Mouse (Mus musculus): ENCODE results near the gene Il4i1. TPM values are rescaled to one million over a fixed set of nuclear protein-coding genes. Genes with fewer than 3 reads are reported as not detected.

Il4i1 gene
- polyA plus RNA-seq, 1 experiment from 2014 or later: 1.8 TPM

- Histone ChIP-seq H3K4me2 (ENCODE audit: low read depth, low read length) (peak overlapping the region; percentile 79), H3K27ac (ENCODE audit: low read length) (peak overlapping the region; percentile 98), H3K9me3 (ENCODE audit: control insufficient read depth, low read length) (no peaks in the 10 kb centered on the region), H3K4me1 (ENCODE audit: control insufficient read depth, insufficient read depth, low read length) (peaks cover 40% of the 10 kb centered on the region), H3K4me3 (ENCODE audit: low read length) (peak overlapping the region; percentile 82), H3K9ac (ENCODE audit: low read depth, low read length) (peak overlapping the region; percentile 95), H3K27me3 (replicated peaks; ENCODE audit: control insufficient read depth, insufficient read depth, low read length) (no peaks in the 10 kb centered on the region), H3K36me3 (ENCODE audit: control insufficient read depth, insufficient read depth, low read length) (peaks cover 7% of the 10 kb centered on the region; the same call in 1 of the 2 replicates)
- 17% methylated on average over 3 of the region's 3 CpGs for WGBS
- ATAC-seq: no peak
Observed at GRCm38 (mm10) chr7:44817441-44817840, 1.3 kb downstream of the Il4i1 start.

- 0 out of 2 replicates have a peak, but pooled peaks cover 3% of the 10 kb centered on the region for H3K36me3 ChIP-seq (ENCODE audit: control insufficient read depth, insufficient read depth, low read length)
- peak overlapping the region; percentile 98; the same call in 1 of the 2 replicates for H3K27ac ChIP-seq (ENCODE audit: low read length)
- 12% methylated on average over 2 of the region's 2 CpGs for WGBS
- ATAC-seq: no peak
- H3K27me3 ChIP-seq (replicated peaks; ENCODE audit: control insufficient read depth, insufficient read depth, low read length): no peaks in the 10 kb centered on the region
- H3K9ac ChIP-seq (ENCODE audit: low read depth, low read length): peak overlapping the region; percentile 65; the same call in 1 of the 2 replicates
- no peaks in the 10 kb centered on the region for H3K9me3 ChIP-seq (ENCODE audit: control insufficient read depth, low read length)
- peaks cover 45% of the 10 kb centered on the region for H3K4me1 ChIP-seq (ENCODE audit: control insufficient read depth, insufficient read depth, low read length)
- peak overlapping the region; percentile 79 for H3K4me2 ChIP-seq (ENCODE audit: low read depth, low read length)
- peak overlapping the region; percentile 82 for H3K4me3 ChIP-seq (ENCODE audit: low read length)
Observed at GRCm38 (mm10) chr7:44818164-44818563, 2.0 kb downstream of the Il4i1 start.

DNA sequence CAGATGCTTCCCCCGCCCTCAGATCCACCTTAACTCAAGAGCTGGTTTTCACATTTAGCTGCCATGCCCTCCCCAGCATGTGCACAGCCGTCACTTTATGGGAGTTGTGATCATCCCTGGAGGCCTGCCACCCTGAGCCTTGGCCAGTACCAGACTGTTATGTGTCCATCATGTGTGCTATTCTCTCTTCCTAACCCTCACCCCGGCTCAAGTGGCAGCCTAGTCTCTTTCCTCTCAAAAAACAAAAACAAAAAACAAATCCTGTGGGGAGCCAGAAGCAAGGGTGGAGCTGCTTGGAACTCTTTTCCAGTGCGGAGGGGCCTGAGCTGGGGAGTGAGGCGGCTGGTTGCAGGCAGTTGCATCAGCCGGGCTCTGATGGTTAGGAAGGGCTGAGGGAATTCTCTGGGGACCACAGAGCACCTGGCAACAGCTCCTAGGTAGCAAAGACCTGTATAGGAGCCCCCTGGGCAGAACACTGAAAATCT lies 2.6 kb downstream of the Il4i1 start:
- Histone ChIP-seq H3K9me3 (ENCODE audit: control insufficient read depth, low read length) (no peaks in the 10 kb centered on the region), H3K27ac (ENCODE audit: low read length) (peak overlapping the region; percentile 44), H3K9ac (ENCODE audit: low read depth, low read length) (peak overlapping the region; percentile 65), H3K4me2 (ENCODE audit: low read depth, low read length) (peak overlapping the region; percentile 79), H3K4me1 (ENCODE audit: control insufficient read depth, insufficient read depth, low read length) (peaks cover 47% of the 10 kb centered on the region), H3K4me3 (ENCODE audit: low read length) (peak overlapping the region; percentile 82), H3K27me3 (replicated peaks; ENCODE audit: control insufficient read depth, insufficient read depth, low read length) (no peaks in the 10 kb centered on the region), H3K36me3 (ENCODE audit: control insufficient read depth, insufficient read depth, low read length) (no peaks in the 10 kb centered on the region)
- WGBS: 36% methylated on average over 6 of the region's 6 CpGs
- ATAC-seq: no peak

GRCm38 (mm10) chr7:44819391-44819790 lies 3.2 kb downstream of the Il4i1 start:
- Histone ChIP-seq H3K4me2 (ENCODE audit: low read depth, low read length) (peak overlapping the region; percentile 79), H3K36me3 (ENCODE audit: control insufficient read depth, insufficient read depth, low read length) (no peaks in the 10 kb centered on the region), H3K9me3 (ENCODE audit: control insufficient read depth, low read length) (no peaks in the 10 kb centered on the region), H3K27me3 (replicated peaks; ENCODE audit: control insufficient read depth, insufficient read depth, low read length) (no peaks in the 10 kb centered on the region), H3K4me1 (ENCODE audit: control insufficient read depth, insufficient read depth, low read length) (peaks cover 47% of the 10 kb centered on the region), H3K4me3 (ENCODE audit: low read length) (peak overlapping the region; percentile 82), H3K9ac (ENCODE audit: low read depth, low read length) (peak overlapping the region; percentile 65), H3K27ac (ENCODE audit: low read length) (peak overlapping the region; percentile 44; the same call in 1 of the 2 replicates)
- WGBS: 89% methylated on average over 2 of the region's 2 CpGs
- no peak for ATAC-seq

GRCm38 (mm10) chr7:44819863-44820262 lies 3.7 kb downstream of the Il4i1 start:
- H3K36me3 ChIP-seq (ENCODE audit: control insufficient read depth, insufficient read depth, low read length): no peaks in the 10 kb centered on the region
- peak overlapping the region; percentile 2; the same call in 1 of the 2 replicates for H3K4me3 ChIP-seq (ENCODE audit: low read length)
- 54% methylated on average over 5 of the region's 5 CpGs for WGBS
- no peak overlapping the region for H3K27ac ChIP-seq (ENCODE audit: low read length)
- H3K9ac ChIP-seq (ENCODE audit: low read depth, low read length): peak overlapping the region; percentile 65
- H3K9me3 ChIP-seq (ENCODE audit: control insufficient read depth, low read length): no peaks in the 10 kb centered on the region
- no peaks in the 10 kb centered on the region for H3K27me3 ChIP-seq (replicated peaks; ENCODE audit: control insufficient read depth, insufficient read depth, low read length)
- H3K4me1 ChIP-seq (ENCODE audit: control insufficient read depth, insufficient read depth, low read length): peaks cover 46% of the 10 kb centered on the region
- H3K4me2 ChIP-seq (ENCODE audit: low read depth, low read length): peak overlapping the region; percentile 5; the same call in 1 of the 2 replicates
- no peak for ATAC-seq

GRCm38 (mm10) chr7:44820525-44820924 lies 4.3 kb downstream of the Il4i1 start:
- H3K4me1 ChIP-seq (ENCODE audit: control insufficient read depth, insufficient read depth, low read length): peaks cover 42% of the 10 kb centered on the region
- ATAC-seq: no peak

GRCm38 (mm10) chr7:44821666-44822448 lies 5.7 kb downstream of the Il4i1 start:
- Histone ChIP-seq H3K36me3 (ENCODE audit: control insufficient read depth, insufficient read depth, low read length) (no peaks in the 10 kb centered on the region), H3K27ac (ENCODE audit: low read length) (no peak overlapping the region), H3K4me2 (ENCODE audit: low read depth, low read length) (no peak overlapping the region), H3K4me1 (ENCODE audit: control insufficient read depth, insufficient read depth, low read length) (peaks cover 42% of the 10 kb centered on the region), H3K9ac (ENCODE audit: low read depth, low read length) (no peak overlapping the region), H3K4me3 (ENCODE audit: low read length) (no peak overlapping the region), H3K9me3 (ENCODE audit: control insufficient read depth, low read length) (no peaks in the 10 kb centered on the region), H3K27me3 (replicated peaks; ENCODE audit: control insufficient read depth, insufficient read depth, low read length) (no peaks in the 10 kb centered on the region)
- ATAC-seq: no peak
- WGBS: 80% methylated on average over 7 of the region's 7 CpGs

More at GRCm38 (mm10) chr7:44820525-44820924, 4.3 kb downstream of the Il4i1 start:
- WGBS: 67% methylated on average over 3 of the region's 3 CpGs
- no peaks in the 10 kb centered on the region for H3K36me3 ChIP-seq (ENCODE audit: control insufficient read depth, insufficient read depth, low read length)
- no peak overlapping the region for H3K27ac ChIP-seq (ENCODE audit: low read length)
- no peaks in the 10 kb centered on the region for H3K9me3 ChIP-seq (ENCODE audit: control insufficient read depth, low read length)
- no peak overlapping the region for H3K4me2 ChIP-seq (ENCODE audit: low read depth, low read length)
- H3K4me3 ChIP-seq (ENCODE audit: low read length): no peak overlapping the region
- no peak overlapping the region for H3K9ac ChIP-seq (ENCODE audit: low read depth, low read length)
- no peaks in the 10 kb centered on the region for H3K27me3 ChIP-seq (replicated peaks; ENCODE audit: control insufficient read depth, insufficient read depth, low read length)

- WGBS: 34% methylated on average over 7 of the region's 7 CpGs
Observed at GRCm38 (mm10) chr7:44823409-44823808, 7.2 kb downstream of the Il4i1 start.

DNA sequence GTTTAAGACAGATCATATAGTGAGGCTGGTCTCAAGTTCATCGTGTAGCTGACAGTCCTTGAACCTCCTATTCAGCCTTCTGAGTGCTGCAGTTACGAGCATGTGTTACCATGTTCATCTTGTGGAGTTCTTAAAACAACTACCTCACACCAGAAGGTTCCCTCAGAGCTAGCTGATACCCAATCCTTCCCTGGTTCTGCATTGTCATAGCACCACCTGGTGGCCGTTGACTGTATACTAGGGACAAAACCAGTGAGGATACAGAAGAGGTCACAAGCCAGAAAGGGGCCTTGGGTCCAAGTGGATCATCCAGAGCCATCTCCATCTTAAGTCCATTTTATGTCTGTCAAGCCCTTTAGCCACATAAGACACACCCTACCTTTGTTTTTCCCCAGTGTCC lies 8.7 kb downstream of the Il4i1 start:
- WGBS: 25% methylated on average over 3 of the region's 3 CpGs
- Histone ChIP-seq H3K27ac (ENCODE audit: low read length) (no peak overlapping the region), H3K9ac (ENCODE audit: low read depth, low read length) (no peak overlapping the region), H3K36me3 (ENCODE audit: control insufficient read depth, insufficient read depth, low read length) (peaks cover 12% of the 10 kb centered on the region), H3K4me1 (ENCODE audit: control insufficient read depth, insufficient read depth, low read length) (peaks cover 17% of the 10 kb centered on the region), H3K4me3 (ENCODE audit: low read length) (no peak overlapping the region), H3K27me3 (replicated peaks; ENCODE audit: control insufficient read depth, insufficient read depth, low read length) (no peaks in the 10 kb centered on the region), H3K9me3 (ENCODE audit: control insufficient read depth, low read length) (no peaks in the 10 kb centered on the region), H3K4me2 (ENCODE audit: low read depth, low read length) (no peak overlapping the region)
- ATAC-seq: peak; percentile 64; the same call in 1 of the 2 replicates

More at GRCm38 (mm10) chr7:44823409-44823808, 7.2 kb downstream of the Il4i1 start:
- Histone ChIP-seq H3K27me3 (replicated peaks; ENCODE audit: control insufficient read depth, insufficient read depth, low read length) (no peaks in the 10 kb centered on the region), H3K9ac (ENCODE audit: low read depth, low read length) (no peak overlapping the region), H3K4me1 (ENCODE audit: control insufficient read depth, insufficient read depth, low read length) (peaks cover 32% of the 10 kb centered on the region), H3K27ac (ENCODE audit: low read length) (no peak overlapping the region), H3K36me3 (ENCODE audit: control insufficient read depth, insufficient read depth, low read length) (no peaks in the 10 kb centered on the region), H3K4me3 (ENCODE audit: low read length) (no peak overlapping the region), H3K4me2 (ENCODE audit: low read depth, low read length) (no peak overlapping the region), H3K9me3 (ENCODE audit: control insufficient read depth, low read length) (no peaks in the 10 kb centered on the region)
- no peak for ATAC-seq
